Mouse (Mus musculus): ENCODE results near the gene Olfr1162.

GRCm38 (mm10) chr2:88071730-88072129 lies 20.8 kb upstream of the Olfr1162 start, which contains the start of gene Olfr1163:
- TF ChIP-seq POLR2A (IDR thresholded peaks at IDR 0.05; ENCODE audit: low read depth, low read length) (no peak), CTCF (conservative IDR thresholded peaks at IDR 0.05; ENCODE audit: insufficient read depth, insufficient read length, low read depth, low read length) (no peak)
